Mouse (Mus musculus): ENCODE measurements around the gene Cdh23.

GRCm38 (mm10) chr10:60626086-60626485, 70.2 kb downstream of the Cdh23 start:
- no peak for TF ChIP-seq CTCF (IDR thresholded peaks at IDR 0.05; ENCODE audit: control insufficient read depth, insufficient read depth, insufficient read length)
- TF ChIP-seq MAX (IDR thresholded peaks at IDR 0.05) = no peak
- TF ChIP-seq MYOD1 (IDR thresholded peaks at IDR 0.05; ENCODE audit: control insufficient read depth, insufficient read length, low read depth) = no peak
- TF ChIP-seq MYOG (IDR thresholded peaks at IDR 0.05; ENCODE audit: control insufficient read depth, extremely low read depth, insufficient read length) = no peak
- TF ChIP-seq USF1 (IDR thresholded peaks at IDR 0.05; ENCODE audit: low read depth) = no peak
- TF ChIP-seq FOSL1 (IDR thresholded peaks at IDR 0.05; ENCODE audit: insufficient read depth, low read length, poor library complexity, severe bottlenecking) = no peak

Data from C2C12 (cell line).